Mouse (Mus musculus) frontal cortex, adult (tissue): ENCODE results near the gene Gm20838.
"Not testable (repeated sequence)": the region's sequence is repeated elsewhere in the genome, so short reads cannot be mapped to it uniquely, and the experiment has no call there.

Experiments used
- ATAC-seq: cut with Nextera tagmentation; 2 replicates; pipeline ENCODE4 v1.9.2; 2017; ENCODE audit warnings: mild to moderate bottlenecking, moderate library complexity, mixed read lengths; ENCODE audit not compliant: low TSS enrichment

Gene Gm20838

DNA sequence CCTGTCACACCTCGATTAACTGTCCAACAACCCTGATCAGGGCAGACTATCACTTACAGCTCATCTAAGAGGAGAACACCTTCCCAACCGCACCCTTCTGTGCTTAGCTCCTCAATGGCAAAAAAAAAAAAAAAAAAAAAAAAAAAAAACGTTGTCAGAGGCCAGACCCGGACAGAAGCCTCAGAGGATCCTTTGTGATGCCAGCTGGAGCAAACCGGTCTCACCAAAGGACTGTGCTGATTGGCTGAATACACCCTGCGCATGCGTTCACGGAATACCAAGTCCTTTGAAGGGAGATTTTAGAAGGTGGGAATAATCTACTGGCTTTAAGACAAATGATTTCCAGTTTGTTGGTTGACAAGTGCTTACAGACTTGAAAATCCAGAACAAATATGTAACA is at the start of gene Gm20838:
Gm20838 (minus strand) TSS at position 101 of the 400 bp plus-strand sequence.
- ATAC-seq, result not testable (repeated sequence)
